Mouse (Mus musculus): ENCODE measurements around the gene Pi4kb. TPM values are rescaled to one million over a fixed set of nuclear protein-coding genes. Genes with fewer than 3 reads are reported as not detected.

The Pi4kb gene
- polyA plus RNA-seq, 1 experiment from 2014 or later, result 10.0 TPM

GRCm38 (mm10) chr3:95054481-95055260 lies 80.1 kb downstream of the Pi4kb start:
- Histone ChIP-seq H3K4me3 (ENCODE audit: low read depth, low read length) (no peak overlapping the region), H3K4me1 (replicated peaks; ENCODE audit: control insufficient read depth, insufficient read depth) (0 out of 2 replicates have a peak, but pooled peaks cover 2% of the 10 kb centered on the region), H3K9ac (ENCODE audit: low read length) (no peak overlapping the region), H3K36me3 (ENCODE audit: control insufficient read depth, insufficient read depth, low read length) (peaks cover 5% of the 10 kb centered on the region; the same call in 1 of the 2 replicates), H3K9me3 (ENCODE audit: control insufficient read depth, low read length) (no peaks in the 10 kb centered on the region), H3K27me3 (ENCODE audit: control insufficient read depth, insufficient read depth, low read length) (no peaks in the 10 kb centered on the region), H3K27ac (replicated peaks) (peak overlapping the region; percentile 74), H3K4me2 (replicated peaks; ENCODE audit: low read depth) (no peak overlapping the region)
- peak; percentile 56 for DNase-seq (ENCODE audit: low spot score)
- no peak for TF ChIP-seq CTCF (IDR thresholded peaks at IDR 0.05; ENCODE audit: low read depth)
- TF ChIP-seq EP300 (optimal IDR thresholded peaks at IDR 0.05), result no peak
- peak; percentile 79 for ATAC-seq (ENCODE audit: low FRiP score, low TSS enrichment)
- 17% methylated on average over 10 of the region's 10 CpGs for WGBS

- DNase-seq (ENCODE audit: low spot score) (no peak), ATAC-seq (ENCODE audit: low FRiP score, low TSS enrichment) (no peak)
- Histone ChIP-seq H3K4me2 (replicated peaks; ENCODE audit: low read depth) (no peak overlapping the region), H3K27me3 (ENCODE audit: control insufficient read depth, insufficient read depth, low read length) (no peaks in the 10 kb centered on the region), H3K4me1 (replicated peaks; ENCODE audit: control insufficient read depth, insufficient read depth) (0 out of 2 replicates have a peak, but pooled peaks cover 2% of the 10 kb centered on the region), H3K27ac (replicated peaks) (no peak overlapping the region), H3K9ac (ENCODE audit: low read length) (no peak overlapping the region), H3K4me3 (ENCODE audit: low read depth, low read length) (no peak overlapping the region), H3K9me3 (ENCODE audit: control insufficient read depth, low read length) (no peaks in the 10 kb centered on the region), H3K36me3 (ENCODE audit: control insufficient read depth, insufficient read depth, low read length) (peaks cover 12% of the 10 kb centered on the region)
- TF ChIP-seq EP300 (optimal IDR thresholded peaks at IDR 0.05), result no peak
- TF ChIP-seq CTCF (IDR thresholded peaks at IDR 0.05; ENCODE audit: low read depth), result no peak
- 64% methylated on average over 7 of the region's 7 CpGs for WGBS
Measured at GRCm38 (mm10) chr3:95056275-95056674, 81.7 kb downstream of the Pi4kb start.

Small RNA genes lying within 50 kb of the gene (microRNA-seq; reads per million reads assigned to microRNA genes)
- not detected for gene Mir7013

Other genes with a start within 250 kb of the Pi4kb start
- 24.7 and 25.2 TPM in 2 replicates for gene Cgn, start 188.2 kb upstream of the Pi4kb start, polyA plus RNA-seq (2015; fragmentation: Nextera tagmentation; extraction: Ambion mirVana)
- 4.1 and 4.6 TPM in 2 replicates for gene Pogz, start 137.2 kb upstream of the Pi4kb start, polyA plus RNA-seq (2015; fragmentation: Nextera tagmentation; extraction: Ambion mirVana)
- gene Psmb4, start 87.8 kb upstream of the Pi4kb start, polyA plus RNA-seq (2015; fragmentation: Nextera tagmentation; extraction: Ambion mirVana), result 243 and 251 TPM in 2 replicates
- gene Selenbp1, start 41.7 kb upstream of the Pi4kb start, polyA plus RNA-seq (2015; fragmentation: Nextera tagmentation; extraction: Ambion mirVana), result 65.9 and 71.9 TPM in 2 replicates
- gene Rfx5, start 20.7 kb upstream of the Pi4kb start, polyA plus RNA-seq (2015; fragmentation: Nextera tagmentation; extraction: Ambion mirVana), result 3.0 and 3.2 TPM in 2 replicates
- gene Zfp687, start 40.7 kb downstream of the Pi4kb start, polyA plus RNA-seq (2015; fragmentation: Nextera tagmentation; extraction: Ambion mirVana), result 8.2 and 10.0 TPM in 2 replicates
- gene Psmd4, start 67.9 kb downstream of the Pi4kb start, polyA plus RNA-seq (2015; fragmentation: Nextera tagmentation; extraction: Ambion mirVana), result 171 and 175 TPM in 2 replicates
- 15.7 and 17.8 TPM in 2 replicates for gene Pip5k1a, start 132.2 kb downstream of the Pi4kb start, polyA plus RNA-seq (2015; fragmentation: Nextera tagmentation; extraction: Ambion mirVana)
- gene Vps72, start 136.3 kb downstream of the Pi4kb start, polyA plus RNA-seq (2015; fragmentation: Nextera tagmentation; extraction: Ambion mirVana), result 60.8 and 65.9 TPM in 2 replicates
- 0.70 and 1.0 TPM in 2 replicates for gene Tmod4, start 149.7 kb downstream of the Pi4kb start, polyA plus RNA-seq (2015; fragmentation: Nextera tagmentation; extraction: Ambion mirVana)
- 39.5 and 42.9 TPM in 2 replicates for gene Scnm1, start 159.3 kb downstream of the Pi4kb start, polyA plus RNA-seq (2015; fragmentation: Nextera tagmentation; extraction: Ambion mirVana)
- 9.6 and 10.1 TPM in 2 replicates for gene Lysmd1, start 159.4 kb downstream of the Pi4kb start, polyA plus RNA-seq (2015; fragmentation: Nextera tagmentation; extraction: Ambion mirVana)
- gene Tnfaip8l2, start 167.6 kb downstream of the Pi4kb start, polyA plus RNA-seq (2015; fragmentation: Nextera tagmentation; extraction: Ambion mirVana), result 5.0 and 5.3 TPM in 2 replicates
- gene Sema6c, start 185.7 kb downstream of the Pi4kb start, polyA plus RNA-seq (2015; fragmentation: Nextera tagmentation; extraction: Ambion mirVana), result 1.7 and 2.2 TPM in 2 replicates
- 3.3 and 3.4 TPM in 2 replicates for gene Gabpb2, start 243.2 kb downstream of the Pi4kb start, polyA plus RNA-seq (2015; fragmentation: Nextera tagmentation; extraction: Ambion mirVana)